Mouse (Mus musculus) left cerebral cortex, postnatal 25 days (tissue): ENCODE measurements around the gene Cadps2. TPM values are rescaled to one million over a fixed set of nuclear protein-coding genes. Genes with fewer than 3 reads are reported as not detected.

Experiments
- DNase-seq, 2 experiments: peaks; one replicate each; pipeline ENCODE4 v3.0.0; 2022; ENCODE audit warnings: low spot score in 2 of 2, mixed read lengths in 1 of 2
- intact Hi-C: fragments of 180-260 bp; cut with DNase I; formaldehyde crosslinking; loops from one replicate; pipeline ENCODE4 v1.15.1; 2025
- total RNA-seq, 2 experiments: library from RNA; stranded (reverse); gene quantifications; 2 replicates each; pipeline ENCODE4 v1.2.3; 2021

The Cadps2 gene
- total RNA-seq, 2 experiments from 2014 or later, result 85.8 to 90.7 TPM

DNA sequence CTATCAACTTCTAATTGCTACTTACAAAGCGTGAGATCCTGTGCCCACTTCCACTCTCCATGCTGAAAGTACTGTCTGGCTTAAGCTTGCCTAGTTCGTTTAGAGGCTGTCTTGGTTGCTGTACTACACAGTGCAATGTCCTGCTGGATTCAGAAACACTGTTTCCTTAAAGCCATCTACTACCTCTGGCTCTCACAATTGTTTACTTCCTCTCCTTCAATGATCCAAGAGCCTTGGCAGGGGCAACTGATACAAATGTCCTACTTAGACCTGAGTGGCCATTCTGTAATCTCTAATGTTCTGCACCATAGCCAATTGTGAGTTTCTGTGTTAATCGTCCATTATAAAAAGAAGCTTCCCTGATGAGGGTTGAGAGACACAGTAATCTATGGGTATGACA lies 47.4 kb downstream of the Cadps2 start:
- DNase-seq, result no peak
- intact Hi-C loops, result no loop called here

DNA sequence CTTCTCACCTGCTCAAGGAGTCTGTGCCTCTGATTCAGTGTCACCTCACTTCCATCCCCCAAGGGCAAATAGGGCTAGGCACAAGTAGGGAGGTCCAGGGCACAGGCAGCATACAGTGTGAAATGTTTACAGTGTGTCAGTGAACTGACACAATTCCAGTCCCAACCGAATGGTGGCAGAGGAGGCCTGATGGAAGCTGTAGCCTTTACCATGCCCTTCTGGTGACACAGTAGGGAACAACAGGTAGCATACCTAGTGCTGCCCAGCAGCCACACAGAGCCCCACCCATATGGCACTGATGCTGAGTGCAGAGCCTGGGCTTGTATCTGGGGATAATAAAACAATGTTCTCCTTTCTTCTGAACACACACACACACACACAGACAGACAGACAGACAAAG lies 61.6 kb downstream of the Cadps2 start:
- no peak for DNase-seq
- intact Hi-C loops, result no loop called here

DNA sequence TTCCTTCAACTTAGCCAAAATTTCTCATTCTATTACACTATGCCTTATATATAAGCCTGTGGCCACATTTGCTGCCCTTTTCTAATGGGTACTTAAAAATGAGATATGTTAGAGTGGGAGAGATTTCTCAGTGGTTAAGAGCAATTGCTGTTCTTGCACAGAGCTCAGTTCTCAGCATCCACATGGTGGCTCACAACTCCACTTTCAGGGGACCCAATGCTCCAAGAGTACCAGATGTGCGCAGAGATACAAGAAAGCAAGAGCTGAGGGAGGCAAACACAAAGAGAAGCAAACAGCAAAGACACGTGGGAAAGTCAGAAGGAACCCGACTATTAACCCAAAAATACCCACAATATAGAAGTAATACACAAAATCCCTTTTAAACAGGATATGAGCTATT lies 77.0 kb downstream of the Cadps2 start:
- intact Hi-C loops, result no loop called here
- DNase-seq, result peak in 1 of 2 experiments; percentile 34

DNA sequence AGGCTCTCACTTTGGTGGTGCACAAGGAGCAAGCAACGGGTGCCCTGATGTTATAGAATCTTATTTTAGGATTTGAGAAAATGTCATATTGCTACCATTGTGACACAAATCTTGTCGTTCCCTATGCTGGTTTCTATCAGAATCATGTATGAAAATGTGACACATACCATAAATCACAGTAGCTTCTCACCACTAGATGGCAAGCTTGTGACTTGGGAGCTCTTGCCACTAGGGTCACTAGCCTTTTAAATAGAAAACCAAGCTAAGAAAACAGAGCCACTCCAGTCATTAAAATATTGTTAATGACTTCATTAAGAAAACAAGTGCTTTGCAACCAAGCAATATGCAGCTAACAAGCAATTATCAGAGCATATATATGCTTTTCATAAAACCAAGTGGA lies 81.0 kb downstream of the Cadps2 start:
- no peak for DNase-seq
- intact Hi-C loops, result loop anchor here (10.0 kb wide), 1 partner anchor 597 kb away; no protein-coding TSS in a partner anchor

DNA sequence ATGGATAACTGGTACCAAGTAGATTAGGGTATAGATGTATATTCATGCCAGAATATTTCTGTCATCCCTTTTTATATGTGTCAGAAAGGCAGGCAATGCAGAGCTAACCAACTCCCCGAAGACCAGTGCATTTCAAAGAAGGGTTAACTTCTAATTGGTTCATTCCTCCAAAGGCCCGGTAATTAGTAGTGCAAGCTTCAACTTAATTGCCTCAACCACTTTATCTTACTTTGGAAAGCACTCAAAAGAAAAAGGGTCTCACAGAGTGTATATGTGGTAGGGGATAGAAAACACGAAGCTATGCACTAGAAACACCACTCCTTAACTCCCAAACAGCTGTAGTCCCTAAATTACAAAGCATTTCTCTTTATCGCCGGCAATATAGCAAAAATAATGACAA lies 90.4 kb downstream of the Cadps2 start:
- DNase-seq, result no peak
- intact Hi-C loops, result no loop called here

DNA sequence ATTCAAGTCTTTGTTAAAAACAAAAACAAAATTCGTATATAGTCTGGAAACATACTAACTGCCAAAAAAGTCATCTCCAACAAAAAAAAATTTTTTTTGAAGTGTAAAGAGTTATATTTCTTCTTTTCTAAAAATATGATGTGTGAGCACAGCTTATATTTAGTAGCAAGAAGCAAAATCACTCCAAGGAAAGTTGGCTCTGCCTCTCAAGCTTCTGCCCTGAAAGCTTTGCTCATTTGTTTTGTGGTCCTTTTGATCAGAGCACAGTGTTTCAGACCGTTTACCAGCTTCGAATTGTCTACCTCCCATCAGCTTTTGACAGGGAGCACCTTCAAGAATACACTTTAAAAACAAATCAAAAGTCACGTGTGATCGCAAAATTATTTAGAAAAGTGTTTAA lies 99.2 kb downstream of the Cadps2 start:
- intact Hi-C loops, result no loop called here
- peak in 1 of 2 experiments; percentile 52 for DNase-seq

DNA sequence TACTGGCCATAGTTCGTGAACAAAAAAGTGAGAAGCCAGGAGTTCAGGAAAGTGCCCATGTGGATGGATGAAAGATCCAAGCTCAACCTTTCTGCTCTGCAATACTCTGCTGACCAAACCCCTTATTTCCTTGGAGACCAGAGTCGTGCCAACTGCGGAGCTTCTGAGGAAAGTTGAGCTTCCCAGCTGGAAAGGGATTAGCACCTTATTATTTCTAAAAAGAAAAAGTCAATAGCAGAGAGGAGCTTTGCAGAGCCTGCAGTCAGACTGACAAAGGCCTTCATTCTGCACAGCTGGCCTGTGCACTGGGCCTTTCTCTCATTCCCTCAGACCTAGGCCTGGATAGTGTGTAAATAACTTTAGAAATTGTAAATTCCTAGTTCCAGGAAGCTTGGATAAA lies 106.5 kb downstream of the Cadps2 start:
- intact Hi-C loops, result no loop called here
- no peak for DNase-seq

DNA sequence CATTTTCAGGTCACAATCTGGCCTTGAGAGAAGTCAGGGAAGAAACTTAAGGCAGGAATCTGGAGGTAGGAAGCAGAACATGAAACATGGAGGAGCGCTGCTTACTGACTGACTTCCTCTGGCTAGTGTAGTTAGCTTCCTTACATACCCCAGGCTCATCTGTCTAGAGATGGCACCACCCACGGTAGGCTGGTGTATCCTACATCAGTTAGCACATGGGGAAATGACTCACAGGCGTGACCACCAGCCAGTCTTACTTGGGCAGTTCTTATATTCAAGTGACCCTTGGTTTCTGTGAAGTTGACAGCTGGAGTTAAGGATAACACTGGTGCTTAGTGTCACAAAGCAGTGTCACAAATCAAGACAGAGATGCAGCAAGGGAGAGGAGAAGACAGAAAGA lies 110.6 kb downstream of the Cadps2 start:
- peak in 1 of 2 experiments; percentile 64 for DNase-seq
- intact Hi-C loops, result no loop called here

DNA sequence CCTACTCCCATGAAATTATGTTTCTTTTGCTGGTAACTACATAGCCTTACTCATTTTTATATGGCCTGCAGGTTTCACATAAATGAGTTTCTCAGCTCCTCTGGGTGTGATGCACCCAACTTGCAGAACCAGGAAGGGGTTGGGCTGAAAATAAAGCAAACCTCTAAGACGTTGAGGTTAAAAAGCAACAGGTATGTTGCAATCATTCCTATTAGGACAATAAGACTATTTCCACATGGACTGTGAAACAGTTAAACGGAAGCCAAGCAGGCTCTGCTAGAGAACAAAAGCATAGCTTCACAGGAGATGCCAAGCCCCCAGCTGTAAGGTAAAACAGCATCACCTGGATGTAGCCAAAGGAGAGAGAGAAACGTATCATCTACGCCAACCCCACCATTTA lies 115.5 kb downstream of the Cadps2 start:
- intact Hi-C loops, result no loop called here

DNA sequence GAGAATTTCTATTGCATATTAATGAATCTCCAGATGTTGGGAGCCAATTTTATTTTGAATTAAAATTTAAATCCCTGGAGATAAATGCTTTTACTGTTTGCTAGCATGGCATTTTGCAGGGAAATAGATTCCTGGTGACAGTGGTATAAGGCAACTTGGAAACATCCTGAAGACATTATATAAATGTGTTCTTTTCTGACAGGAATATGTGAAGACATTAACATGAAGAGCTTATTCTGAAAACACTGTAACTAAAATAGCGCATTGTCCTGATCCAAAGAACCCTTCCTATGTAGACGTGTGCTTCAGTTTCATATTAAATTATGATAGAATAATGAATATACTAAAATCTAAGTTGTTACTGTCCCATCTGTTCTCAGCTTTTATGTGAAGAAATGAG lies 118.8 kb downstream of the Cadps2 start:
- intact Hi-C loops, result no loop called here
- DNase-seq, result no peak

More for the DNA sequence above, 115.5 kb downstream of the Cadps2 start:
- no peak for DNase-seq

DNA sequence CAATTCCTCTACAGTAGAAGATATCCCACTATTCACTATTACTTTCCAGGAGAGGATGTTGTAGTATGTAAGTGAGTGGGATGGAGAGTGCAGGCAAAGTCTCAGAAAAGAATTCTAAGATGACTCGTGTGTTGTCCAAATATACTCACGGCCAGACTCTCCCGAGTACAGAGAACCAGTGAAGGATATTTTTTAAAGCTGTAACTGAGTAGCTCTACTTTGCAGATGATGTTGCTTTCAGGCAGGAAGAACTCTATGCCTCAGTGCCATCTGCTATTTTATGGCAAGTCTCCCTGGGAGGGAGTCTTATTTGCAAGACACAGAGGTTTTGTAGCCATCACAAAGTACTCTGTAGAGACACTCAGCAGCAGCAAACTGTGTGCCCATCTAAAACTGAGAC lies 131.7 kb downstream of the Cadps2 start:
- intact Hi-C loops, result loop anchor here (5.0 kb wide), 1 partner anchor 710 kb away; no protein-coding TSS in a partner anchor

DNA sequence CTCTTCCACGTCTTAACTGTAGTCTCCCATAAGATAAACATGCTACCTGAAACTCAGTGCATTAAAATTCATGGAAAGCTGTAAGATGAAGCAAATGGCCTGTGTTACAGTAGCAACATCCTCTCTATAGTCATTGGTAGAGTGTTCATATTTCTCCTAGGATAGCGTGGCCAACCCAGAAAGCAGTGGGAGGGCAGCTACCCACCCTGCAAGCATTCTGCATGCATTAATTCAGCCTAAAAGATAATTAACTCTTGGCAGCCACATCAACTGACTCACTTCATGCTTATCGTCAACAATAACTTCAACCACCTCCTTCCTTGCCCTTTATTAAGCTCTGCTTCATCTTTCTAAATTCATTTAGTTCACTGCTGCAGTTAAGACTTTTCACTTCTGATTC lies 138.3 kb downstream of the Cadps2 start:
- intact Hi-C loops, result no loop called here
- DNase-seq, result peak in 1 of 2 experiments; percentile 14

More for the DNA sequence above, 131.7 kb downstream of the Cadps2 start:
- peak; percentile 36 to 92 for DNase-seq

DNA sequence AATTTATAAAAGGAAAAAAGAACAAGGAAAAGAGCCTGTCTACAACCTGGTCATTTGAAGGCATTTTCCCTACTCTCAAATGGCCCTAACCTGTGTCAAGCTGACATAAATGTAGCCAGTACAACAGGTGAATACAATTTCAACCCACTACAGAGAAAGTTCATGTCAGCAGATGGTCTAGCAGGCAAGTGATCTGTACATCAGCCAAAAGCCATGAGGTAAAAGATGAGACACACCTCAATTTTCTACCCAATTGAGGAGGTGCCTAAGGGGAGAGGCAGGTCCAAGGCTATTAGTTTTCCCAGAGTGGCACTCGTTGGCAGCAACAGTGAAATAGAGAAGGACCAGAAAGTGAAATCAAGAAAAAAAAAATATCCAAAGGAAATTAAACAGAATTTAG lies 161.0 kb downstream of the Cadps2 start:
- intact Hi-C loops, result no loop called here

DNA sequence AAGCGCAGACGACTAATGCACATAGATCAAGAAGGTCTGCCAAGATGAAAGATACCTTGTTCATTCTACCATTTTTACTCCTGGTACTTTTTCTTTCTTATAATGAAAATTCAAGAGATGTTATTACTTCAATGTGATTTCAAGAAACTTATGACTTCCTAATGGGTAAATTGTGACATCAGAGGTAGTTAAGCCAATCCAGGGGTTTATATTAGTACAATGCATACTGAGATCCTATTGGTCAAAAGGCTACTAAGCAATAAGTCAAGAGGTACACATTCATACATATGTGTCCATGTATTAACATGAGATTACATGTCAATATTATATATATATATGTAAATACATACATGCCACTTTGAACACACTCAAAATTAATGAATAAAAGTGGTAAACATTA lies 184.2 kb downstream of the Cadps2 start, which contains the start of gene Rnf148:
Gene Rnf148 (minus strand): TSS at position 101 of the 400 bp plus-strand sequence.
- intact Hi-C loops, result no loop called here
- no peak for DNase-seq

More for the DNA sequence above, 161.0 kb downstream of the Cadps2 start:
- no peak for DNase-seq

DNA sequence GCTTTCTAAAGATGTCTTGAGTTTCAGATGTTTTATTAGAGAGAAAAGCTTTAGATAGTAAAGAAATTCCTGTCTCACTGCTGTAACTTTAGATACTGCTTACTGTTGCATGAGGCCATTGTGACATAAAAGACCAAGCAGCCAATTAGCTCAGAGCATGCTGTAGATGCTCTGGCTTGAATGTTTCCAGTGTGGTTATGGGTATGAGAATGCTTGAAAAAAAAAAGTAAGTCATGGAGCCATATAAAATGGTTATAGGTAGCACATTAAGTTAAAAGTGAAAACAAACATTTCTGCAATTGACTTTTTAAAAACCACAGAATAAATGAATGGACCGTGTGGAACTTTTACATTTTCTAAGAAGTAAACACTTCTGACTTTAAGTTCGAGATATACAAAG lies 189.0 kb downstream of the Cadps2 start, which contains the start of gene Rnf133:
Gene Rnf133 (minus strand): TSS at position 101 of the 400 bp plus-strand sequence.
- no peak for DNase-seq
- intact Hi-C loops, result no loop called here

DNA sequence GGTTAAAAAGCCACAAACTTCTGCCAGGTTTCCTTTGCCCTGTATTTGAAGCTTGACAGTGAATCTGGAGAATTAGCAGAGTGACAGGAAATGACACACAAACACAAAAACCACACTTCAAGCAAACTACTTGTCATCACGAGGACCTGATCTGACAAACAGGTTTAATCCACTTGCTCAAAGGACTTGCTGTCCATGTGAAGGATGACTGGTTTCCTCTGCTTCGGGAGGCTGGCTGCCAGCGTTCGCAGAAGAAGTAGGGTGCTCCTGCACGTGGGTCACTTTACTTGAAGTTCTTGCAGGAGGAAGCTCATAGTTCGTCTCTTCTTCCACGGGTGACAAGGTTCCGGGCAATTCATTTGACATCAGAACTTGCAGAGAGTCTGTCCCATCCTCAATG lies 190.5 kb downstream of the Cadps2 start:
- intact Hi-C loops, result no loop called here
- DNase-seq, result no peak

DNA sequence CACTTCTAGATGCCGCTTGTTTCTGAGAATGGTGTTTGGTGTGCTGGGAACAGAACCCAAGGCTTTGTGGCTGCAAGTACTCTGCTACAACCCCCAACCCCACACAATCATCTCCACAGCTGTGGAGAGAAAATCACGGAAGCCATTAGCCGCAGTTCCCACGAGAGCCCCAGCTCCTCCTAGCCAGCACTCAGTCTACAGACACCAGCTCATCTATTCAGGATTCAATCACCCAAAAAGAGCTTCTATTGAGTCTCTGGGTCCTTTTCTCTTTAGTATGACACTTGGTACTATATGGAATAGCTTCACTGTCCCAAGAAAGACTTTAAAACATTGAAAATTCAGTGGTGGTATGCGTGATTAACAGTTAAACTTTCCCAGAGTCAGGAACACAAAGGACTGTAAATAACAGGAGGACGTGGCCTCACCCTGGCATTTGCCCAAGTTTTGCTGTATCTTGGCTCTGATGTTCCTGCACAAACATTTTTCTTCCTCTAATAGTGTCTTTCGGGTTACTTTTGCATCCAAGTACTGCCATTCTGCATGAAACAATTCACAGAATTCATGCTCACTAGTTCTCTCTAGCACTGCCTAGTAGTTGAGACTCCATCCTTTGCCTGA lies 191.5 kb downstream of the Cadps2 start:
- intact Hi-C loops, result no loop called here
- DNase-seq, result no peak

DNA sequence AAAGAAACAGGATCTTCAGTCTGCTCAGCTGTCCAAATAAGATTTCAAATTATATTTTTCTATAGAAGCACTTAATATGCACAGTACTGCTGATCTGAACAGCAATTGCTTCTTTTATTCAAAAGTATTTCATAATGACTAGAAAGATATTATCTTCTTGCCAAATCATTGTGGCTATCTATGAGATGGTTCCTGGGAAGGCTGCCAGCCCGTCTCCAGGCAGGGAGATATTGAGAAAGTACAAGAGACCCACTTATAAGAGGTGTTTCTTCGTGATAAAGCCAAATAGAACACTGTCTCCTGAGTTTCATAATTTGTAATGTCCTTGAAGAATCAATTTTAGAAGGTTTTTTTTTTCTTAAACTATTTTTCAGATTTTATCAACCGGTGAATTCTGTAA lies 202.1 kb downstream of the Cadps2 start:
- intact Hi-C loops, result no loop called here
- peak; percentile 11 to 28 for DNase-seq

DNA sequence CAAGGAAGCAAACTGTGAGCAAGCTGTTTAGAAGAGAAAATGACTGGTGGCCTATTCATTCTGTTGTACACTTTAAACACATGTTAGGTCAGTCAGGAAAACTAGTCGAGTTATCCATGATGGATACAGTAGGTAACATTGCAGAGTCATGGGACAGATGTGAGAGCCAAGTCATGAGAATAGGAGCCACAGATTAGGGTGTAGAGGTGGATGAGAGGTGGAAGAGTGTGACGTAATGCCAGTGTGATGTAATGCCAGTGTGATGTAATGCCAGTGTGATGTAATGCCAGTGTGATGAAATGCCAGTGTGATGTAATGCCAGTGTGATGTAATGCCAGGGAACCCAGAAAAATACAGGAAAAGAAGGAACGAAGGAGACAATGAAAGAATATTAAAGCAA lies 204.0 kb downstream of the Cadps2 start:
- intact Hi-C loops, result no loop called here
- no peak for DNase-seq

DNA sequence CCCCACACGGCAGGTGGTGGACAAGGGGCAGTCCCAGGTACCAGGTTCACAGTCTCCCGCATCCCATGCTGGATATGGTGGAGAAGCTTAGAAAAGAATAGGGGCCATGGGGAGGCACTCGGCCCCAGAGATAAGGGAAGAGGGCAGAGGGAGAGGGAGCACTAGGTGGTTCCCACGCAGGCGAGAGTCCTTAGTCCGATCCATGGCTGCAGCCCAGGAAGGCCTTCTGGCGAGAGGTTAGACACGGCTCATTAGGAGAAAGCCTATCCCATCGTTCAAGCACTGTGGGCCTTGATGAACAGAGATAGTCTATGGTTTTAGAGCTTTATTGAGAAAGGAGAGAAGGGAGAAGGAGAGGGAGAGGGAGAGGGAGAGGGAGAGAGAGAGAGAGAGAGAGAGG lies 205.2 kb downstream of the Cadps2 start:
- DNase-seq, result no peak
- intact Hi-C loops, result no loop called here

DNA sequence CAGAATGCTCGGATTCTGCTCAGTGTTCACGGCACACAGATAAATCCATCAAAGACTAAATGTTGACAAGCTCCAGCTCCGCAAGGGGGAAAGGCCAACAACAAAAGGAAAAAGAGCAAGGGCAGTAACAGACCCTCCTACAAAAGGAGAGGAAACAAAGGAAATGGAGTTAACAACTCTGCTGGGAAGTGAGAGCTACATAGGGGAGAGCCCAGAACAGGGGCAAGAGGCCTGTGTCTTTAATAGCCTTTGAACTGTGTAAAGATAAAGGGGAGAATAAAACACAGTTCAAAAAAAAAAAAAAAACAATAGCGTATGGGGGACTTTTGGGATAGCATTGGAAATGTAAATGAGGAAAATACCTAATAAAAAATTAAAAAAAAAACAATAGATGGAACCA lies 208.8 kb downstream of the Cadps2 start:
- intact Hi-C loops, result no loop called here
- no peak for DNase-seq

DNA sequence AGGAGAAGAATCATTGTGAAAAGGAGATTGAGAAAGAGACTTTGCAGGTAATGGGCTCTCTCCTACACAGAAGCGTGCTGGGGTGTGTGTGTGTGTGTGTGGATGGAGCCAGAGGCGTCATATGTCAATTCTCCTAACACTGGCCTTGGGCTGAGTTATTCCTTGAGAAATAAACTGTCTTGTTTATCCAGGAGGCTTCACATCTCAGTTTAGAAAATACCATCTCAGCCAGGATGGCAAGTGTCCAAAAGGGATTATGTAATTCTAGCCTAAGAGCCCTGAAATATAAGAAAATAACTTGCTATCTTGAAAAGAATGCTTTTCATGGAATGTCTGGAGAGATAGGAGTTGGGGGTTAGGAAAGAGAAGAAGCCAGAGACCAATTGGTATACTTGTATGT lies 264.1 kb downstream of the Cadps2 start:
- intact Hi-C loops, result no loop called here
- DNase-seq, result peak in 1 of 2 experiments; percentile 47
